Mouse (Mus musculus): ENCODE measurements around the gene Ugt1a7c. TPM values are rescaled to one million over a fixed set of nuclear protein-coding genes. Genes with fewer than 3 reads are reported as not detected.
"Not testable (repeated sequence)": the region's sequence is repeated elsewhere in the genome, so short reads cannot be mapped to it uniquely, and the experiment has no call there.

The Ugt1a7c gene
- polyA plus RNA-seq, 1 experiment from 2014 or later = 46.3 TPM

DNA sequence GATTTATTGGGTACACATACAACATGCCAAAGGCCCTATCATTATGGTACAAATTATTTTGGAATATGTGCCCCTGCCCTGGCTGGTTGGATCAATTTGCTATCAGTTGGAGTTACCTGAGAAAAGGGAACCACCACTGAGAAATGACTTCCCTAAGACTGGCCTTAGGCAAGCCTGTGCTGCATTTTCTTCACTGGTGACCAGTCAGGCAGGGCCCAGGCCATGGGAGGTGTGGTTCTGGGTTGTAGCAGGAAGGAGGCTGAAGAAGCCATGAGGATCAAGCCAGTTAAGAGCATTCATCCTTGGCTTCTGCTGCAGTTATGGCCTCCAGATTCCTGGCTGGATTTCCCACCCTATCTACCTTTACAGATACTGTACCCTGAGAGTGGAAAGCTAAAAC lies 2.5 kb upstream of the Ugt1a7c start:
- no peaks in the 10 kb centered on the region for H3K27me3 ChIP-seq
- TF ChIP-seq CTCF (IDR thresholded peaks at IDR 0.05) = no peak
- DNase-seq (ENCODE audit: low read depth, low spot score) (no peak), ATAC-seq (no peak)
- CTCF ChIA-PET = no interaction called here
- POLR2A ChIA-PET = no interaction called here
- in situ Hi-C loops (cut with MboI; ENCODE audit: low pct_unique_long_range_greater_than_20kb) = no loop called here

DNA sequence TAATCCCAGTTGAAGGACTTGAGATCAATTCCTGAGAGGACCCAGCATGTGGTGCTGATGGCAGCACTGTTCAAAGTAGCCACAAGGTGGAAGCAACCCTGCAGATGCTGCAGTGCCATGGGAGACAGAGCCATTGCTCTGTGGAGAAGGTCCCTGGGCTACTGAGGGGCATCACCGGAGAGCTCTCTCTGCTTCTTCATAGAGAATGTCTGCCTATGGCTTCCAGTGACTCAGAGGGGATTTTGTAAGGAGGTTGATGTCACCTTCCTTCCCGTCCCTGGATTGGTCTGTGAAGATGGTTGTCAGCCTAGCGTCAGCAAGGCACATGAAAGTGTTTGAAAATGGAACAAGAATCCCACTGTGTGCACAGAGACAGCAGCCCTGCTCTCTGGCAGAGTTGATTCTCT lies 589 bp upstream of the Ugt1a7c start:
- peak; percentile 44 for ATAC-seq
- in situ Hi-C loops (cut with MboI; ENCODE audit: low pct_unique_long_range_greater_than_20kb); H3K27me3 ChIP-seq; DNase-seq (ENCODE audit: low read depth, low spot score); POLR2A ChIA-PET: not testable (repeated sequence)
- peak; percentile 48 for TF ChIP-seq CTCF (IDR thresholded peaks at IDR 0.05)
- CTCF ChIA-PET = interaction anchor here (1.0 kb wide), 1 partner anchor 194 kb away, joined by 4 read pairs; no protein-coding TSS in a partner anchor

DNA sequence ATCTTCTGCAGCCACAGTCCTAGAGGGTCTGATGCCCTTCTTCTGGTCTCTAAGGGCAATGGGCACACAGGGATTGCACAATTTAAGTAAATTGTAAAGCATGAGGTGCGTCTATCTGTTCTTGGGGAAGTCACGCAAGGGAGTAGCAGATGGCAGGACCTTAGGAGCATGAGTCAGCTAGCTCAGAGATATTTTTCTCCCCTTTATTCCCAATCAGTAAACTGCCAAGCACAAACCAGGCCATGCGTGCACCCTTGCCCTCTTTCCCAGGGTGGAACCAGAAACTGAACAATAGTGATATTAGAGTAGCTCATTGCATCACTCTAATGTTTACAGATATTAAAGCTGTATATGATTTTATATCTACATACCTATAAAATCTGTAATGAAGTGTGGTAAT lies 3.7 kb downstream of the Ugt1a7c start:
- H3K27me3 ChIP-seq; in situ Hi-C loops (cut with MboI; ENCODE audit: low pct_unique_long_range_greater_than_20kb); DNase-seq (ENCODE audit: low read depth, low spot score); POLR2A ChIA-PET; ATAC-seq; CTCF ChIA-PET: not testable (repeated sequence)

DNA sequence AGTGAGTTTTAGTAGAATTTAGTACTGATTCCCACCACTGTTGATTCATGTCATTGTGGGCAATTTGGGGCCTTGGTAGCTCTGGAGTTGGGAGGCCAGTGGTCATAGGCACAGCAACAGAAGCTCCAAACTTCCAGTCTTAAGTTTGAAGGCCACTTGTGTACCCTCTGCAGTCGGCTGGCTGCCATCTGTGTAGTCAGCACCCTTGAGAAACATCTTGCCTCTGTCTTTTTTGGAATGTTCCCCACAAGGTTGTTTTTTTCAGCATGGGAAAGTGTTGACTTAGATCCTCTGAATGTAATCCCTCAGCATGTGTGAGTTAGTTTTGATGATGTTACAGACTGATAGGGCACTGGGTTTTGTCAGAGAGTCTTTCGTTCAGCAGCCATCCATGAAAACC lies 4.8 kb downstream of the Ugt1a7c start:
- in situ Hi-C loops (cut with MboI; ENCODE audit: low pct_unique_long_range_greater_than_20kb); ATAC-seq; CTCF ChIA-PET; POLR2A ChIA-PET; H3K27me3 ChIP-seq; DNase-seq (ENCODE audit: low read depth, low spot score): not testable (repeated sequence)

DNA sequence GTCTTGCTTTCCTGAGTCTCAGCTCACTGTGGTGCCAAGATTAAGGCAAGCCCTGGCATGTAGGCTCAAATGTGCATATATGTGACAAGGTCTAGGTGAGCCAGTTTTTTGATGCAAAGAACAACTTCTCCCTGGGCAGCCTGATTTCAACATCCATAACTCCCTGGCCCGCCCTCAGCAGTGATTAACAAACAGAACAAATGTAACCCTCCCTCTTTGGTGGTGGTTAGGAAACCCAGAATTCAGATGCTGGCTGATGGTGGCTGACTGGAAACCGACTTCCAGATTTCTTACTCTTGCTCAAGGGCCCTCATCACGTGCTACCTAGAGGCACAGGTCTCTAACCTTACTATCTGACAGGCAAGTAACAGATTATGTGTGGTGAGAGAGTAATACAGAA lies 8.2 kb downstream of the Ugt1a7c start, which contains the start of gene Ugt1a6b:
Gene Ugt1a6b (plus strand): TSS at position 234 of the 400 bp plus-strand sequence.
- POLR2A ChIA-PET = not testable (repeated sequence)

DNA sequence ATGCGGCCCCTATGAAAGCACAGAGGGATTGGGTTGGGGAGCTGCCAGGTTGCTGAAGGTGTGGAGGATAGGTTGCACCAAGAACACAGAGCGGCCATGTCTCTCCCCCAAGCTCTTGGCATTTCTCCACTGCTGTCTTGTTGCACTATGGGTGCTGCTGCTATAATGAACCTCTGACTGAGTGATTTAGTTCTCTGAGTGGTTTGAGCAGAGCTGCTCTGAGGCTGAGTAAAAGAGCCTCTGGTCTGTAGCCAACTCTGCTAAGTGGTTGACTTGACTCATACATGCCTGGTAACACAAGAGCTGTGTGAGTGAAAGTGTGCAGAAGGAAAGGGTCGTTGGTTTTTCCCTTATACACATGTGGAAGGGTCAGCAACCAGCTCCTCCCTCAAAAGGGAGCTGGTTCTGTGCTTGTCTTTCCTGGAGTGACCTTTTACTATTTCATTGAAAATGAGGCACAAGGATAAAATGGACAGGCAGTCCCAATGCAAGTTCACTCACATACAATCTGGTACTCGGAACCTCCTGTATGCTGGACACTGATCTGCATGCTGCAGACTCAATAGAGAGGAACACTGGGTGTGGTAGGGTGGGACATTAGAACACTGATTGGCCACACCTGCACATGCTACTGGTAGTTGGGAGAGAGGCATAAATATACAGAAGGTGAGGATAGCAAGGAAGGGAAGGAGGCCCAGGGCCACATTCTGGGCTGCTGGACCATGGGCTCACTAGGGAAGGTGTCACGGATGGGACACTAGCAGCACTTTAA lies 9.0 kb downstream of the Ugt1a7c start:
- DNase-seq (ENCODE audit: low read depth, low spot score); POLR2A ChIA-PET; CTCF ChIA-PET; in situ Hi-C loops (cut with MboI; ENCODE audit: low pct_unique_long_range_greater_than_20kb); H3K27me3 ChIP-seq: not testable (repeated sequence)
- ATAC-seq = peak; percentile 65

More for the DNA sequence above, 8.2 kb downstream of the Ugt1a7c start, which contains the start of gene Ugt1a6b:
- ATAC-seq; CTCF ChIA-PET; H3K27me3 ChIP-seq; in situ Hi-C loops (cut with MboI; ENCODE audit: low pct_unique_long_range_greater_than_20kb); DNase-seq (ENCODE audit: low read depth, low spot score): not testable (repeated sequence)

DNA sequence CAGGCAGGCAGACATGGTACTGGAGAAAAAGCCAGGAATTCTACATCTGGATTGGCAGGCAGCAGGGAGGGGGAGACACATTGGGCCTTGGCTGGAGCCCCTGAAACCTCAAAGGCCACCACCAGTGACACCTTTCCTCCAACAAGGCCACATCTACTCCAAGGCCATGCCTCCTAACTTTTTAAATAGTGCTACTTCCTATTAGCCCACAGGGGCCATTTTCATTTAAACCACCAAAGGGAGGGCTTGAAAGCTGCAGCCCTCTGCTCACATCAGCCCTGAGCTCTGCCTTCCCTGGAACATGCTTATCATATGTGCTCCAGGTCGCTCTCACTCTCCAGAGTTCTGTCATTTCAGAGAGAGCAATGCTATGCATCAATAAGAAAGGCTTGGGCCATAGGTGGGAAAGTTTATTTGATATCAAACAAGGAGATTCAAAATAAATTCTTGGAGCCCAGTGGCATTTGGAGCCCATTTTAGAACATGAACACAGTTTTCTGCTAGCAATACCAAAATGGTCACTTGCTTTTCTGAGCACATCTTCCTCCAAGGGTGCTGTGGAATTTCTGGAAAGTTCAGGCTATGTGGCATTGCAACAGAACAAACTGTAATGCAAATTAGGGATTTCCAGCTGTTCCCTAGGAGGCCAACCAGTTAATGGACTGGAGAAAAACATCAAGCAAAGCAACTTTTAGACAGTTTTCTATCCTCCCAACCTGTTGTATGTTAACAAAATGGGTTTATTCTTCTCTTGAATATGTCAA lies 10.0 kb downstream of the Ugt1a7c start:
- no peak for TF ChIP-seq CTCF (IDR thresholded peaks at IDR 0.05)
- ChIA-PET POLR2A (no interaction called here), CTCF (no interaction called here)
- no peaks in the 10 kb centered on the region for H3K27me3 ChIP-seq
- DNase-seq (ENCODE audit: low read depth, low spot score) (no peak), ATAC-seq (no peak)
- in situ Hi-C loops (cut with MboI; ENCODE audit: low pct_unique_long_range_greater_than_20kb) = no loop called here

DNA sequence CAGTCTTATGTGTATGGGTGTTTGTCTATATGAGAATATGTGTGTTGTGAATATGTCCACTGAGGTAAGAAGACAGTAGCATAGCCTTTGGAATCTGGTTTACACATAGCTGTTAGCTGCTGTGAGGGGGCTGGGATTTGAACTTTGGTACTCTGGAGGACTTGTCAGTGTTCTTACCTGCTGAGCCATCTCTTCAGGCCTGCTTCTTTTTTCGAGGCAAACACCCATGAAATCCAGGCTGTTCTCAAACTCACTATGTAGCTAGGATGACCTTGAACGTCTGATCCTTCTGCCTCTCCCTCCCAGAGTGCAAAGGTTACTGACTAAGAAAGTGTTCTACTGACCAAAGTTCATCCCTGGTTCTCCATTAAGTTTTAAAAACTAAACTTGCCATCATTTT lies 10.8 kb downstream of the Ugt1a7c start:
- in situ Hi-C loops (cut with MboI; ENCODE audit: low pct_unique_long_range_greater_than_20kb) = no loop called here
- ChIA-PET CTCF (no interaction called here), POLR2A (no interaction called here)
- H3K27me3 ChIP-seq = no peaks in the 10 kb centered on the region
- DNase-seq (ENCODE audit: low read depth, low spot score) (no peak), ATAC-seq (no peak)
- TF ChIP-seq CTCF (IDR thresholded peaks at IDR 0.05) = no peak

DNA sequence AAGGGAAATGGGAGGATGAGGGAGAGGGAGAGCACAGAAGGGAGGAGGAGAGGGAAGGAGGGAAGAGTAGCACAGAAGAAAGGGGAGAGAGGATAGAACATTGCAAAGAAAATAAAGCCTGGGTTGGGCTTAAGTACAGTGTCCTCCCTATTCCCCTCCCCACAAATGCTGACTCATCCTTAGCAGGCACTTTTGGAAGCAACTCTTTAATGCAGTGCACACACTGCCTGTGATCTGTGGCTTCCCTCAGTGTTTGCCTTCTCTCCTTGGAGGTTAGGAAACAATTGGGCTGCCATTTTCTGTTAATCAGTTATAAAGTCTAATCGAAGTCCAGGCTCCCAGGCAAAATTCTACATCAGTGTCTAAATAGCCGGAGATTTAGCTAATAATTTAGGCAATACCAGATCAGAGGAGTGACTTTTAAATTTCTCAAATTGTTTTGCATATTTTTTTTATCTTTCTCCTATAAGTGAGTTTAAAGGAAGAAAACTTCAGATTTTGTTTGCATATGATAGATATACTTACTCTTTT lies 14.2 kb downstream of the Ugt1a7c start:
- POLR2A ChIA-PET; CTCF ChIA-PET; in situ Hi-C loops (cut with MboI; ENCODE audit: low pct_unique_long_range_greater_than_20kb); DNase-seq (ENCODE audit: low read depth, low spot score); H3K27me3 ChIP-seq: not testable (repeated sequence)
- peak; percentile 76 for ATAC-seq

DNA sequence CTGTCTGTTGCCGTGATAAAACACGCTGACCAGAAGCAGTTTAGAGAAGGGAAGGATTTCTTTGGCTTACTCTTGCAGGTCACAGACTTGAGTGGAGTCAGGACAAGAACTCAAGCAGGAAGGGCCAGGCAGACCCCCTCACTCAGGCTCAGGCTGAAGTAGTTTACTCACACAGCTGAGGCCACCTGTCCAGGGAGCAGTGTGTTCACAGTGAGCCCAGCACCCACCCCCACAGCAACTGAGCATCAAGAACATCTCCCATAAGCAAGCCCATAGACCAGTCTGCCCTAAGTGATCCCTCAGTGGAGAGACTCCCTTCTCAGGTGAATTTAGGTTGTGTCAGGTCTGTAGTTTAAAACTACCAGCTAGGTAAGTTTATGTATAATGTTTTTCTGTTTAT lies 14.7 kb downstream of the Ugt1a7c start:
- H3K27me3 ChIP-seq; CTCF ChIA-PET; in situ Hi-C loops (cut with MboI; ENCODE audit: low pct_unique_long_range_greater_than_20kb); POLR2A ChIA-PET; DNase-seq (ENCODE audit: low read depth, low spot score); ATAC-seq: not testable (repeated sequence)

DNA sequence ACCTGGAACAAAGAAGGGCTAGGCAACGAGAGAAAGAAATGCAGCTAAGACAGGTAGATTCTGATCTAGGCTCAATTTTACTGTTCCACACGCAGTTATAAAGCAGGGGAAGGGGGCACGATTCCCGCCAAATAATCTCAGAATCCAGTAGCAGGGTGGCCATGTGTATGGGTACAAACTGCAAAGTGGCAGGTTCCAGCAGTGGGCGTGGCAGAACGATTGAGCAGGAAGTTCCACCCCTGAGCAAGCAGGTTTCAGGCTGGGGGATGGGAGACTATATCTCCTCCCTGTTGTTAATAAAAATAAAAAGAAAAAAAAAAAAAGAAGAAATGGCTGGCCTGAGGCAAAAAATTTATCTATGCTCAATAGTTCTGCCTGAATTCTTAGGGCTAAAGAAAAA lies 17.9 kb downstream of the Ugt1a7c start:
- POLR2A ChIA-PET; in situ Hi-C loops (cut with MboI; ENCODE audit: low pct_unique_long_range_greater_than_20kb); H3K27me3 ChIP-seq; CTCF ChIA-PET; DNase-seq (ENCODE audit: low read depth, low spot score); ATAC-seq: not testable (repeated sequence)
